Mouse (Mus musculus): ENCODE results near the gene Olfr1282.
"Not testable (repeated sequence)": the region's sequence is repeated elsewhere in the genome, so short reads cannot be mapped to it uniquely, and the experiment has no call there.

Olfr1282 gene

DNA sequence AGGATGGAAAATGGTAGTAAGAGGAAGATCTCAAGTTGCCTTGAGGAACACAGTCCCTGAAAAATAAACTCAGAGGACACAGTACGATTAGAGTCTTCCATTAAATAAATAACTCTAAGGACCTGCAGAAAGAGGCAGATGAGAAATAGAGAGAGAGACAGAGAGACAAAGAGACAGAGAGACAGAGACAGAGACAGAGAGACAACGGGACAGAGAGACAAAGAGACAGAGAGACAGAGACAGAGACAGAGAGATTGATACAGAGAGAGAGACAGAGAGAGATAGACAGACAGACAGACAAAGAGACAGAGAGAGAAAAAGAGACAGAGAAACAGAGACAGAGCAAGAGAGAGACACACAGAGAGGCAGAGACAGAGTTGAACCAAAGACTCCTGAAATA, at the start of gene Olfr1282:
Gene Olfr1282 (minus strand): TSS at position 101 of the 400 bp plus-strand sequence.
- DNase-seq (ENCODE audit: low spot score in 2 of 2) = no peak

DNA sequence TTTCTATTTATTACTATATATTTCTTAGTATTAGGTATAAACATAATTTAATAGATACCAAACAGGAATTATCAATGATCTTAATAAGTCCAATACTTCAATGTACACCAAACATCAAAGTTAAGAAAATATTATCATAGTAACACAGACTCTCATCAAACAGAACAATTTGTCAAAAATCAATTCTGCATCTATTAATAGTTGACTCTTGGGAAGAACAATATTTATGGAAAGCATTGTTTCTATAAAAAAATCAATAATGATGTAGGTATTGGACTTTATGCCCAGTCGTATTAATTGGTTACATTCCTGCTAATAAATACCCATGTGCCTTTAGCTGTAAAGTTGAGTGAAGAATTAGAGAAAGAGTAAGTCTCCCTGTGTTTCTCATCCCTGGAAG, 39.3 kb upstream of the Olfr1282 start, which contains the start of gene Olfr1284:
Gene Olfr1284 (plus strand): TSS at position 301 of the 400 bp plus-strand sequence.
- no peak for DNase-seq (ENCODE audit: low spot score in 2 of 2)

DNA sequence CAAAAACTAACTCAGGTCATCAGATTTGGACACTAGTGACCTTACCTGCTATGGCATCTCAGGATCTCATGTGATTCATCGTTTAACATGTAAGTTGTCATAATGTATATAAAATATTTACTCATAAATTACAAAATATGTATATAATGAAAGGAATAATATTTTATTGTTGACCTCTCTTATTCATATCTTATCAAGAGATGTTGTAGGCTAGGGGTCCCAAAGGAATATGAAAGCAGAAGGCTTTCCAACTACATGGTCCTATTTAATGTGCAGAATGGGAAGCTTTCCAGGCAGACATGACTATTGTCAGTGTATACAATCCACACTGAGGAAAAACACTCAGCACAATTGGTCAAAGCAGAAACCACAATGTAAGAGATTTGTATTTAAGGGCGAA, 30.6 kb upstream of the Olfr1282 start, which contains the start of gene Olfr1283:
Gene Olfr1283 (plus strand): TSS at position 301 of the 400 bp plus-strand sequence.
- no peak for DNase-seq (ENCODE audit: low spot score in 2 of 2)

DNA sequence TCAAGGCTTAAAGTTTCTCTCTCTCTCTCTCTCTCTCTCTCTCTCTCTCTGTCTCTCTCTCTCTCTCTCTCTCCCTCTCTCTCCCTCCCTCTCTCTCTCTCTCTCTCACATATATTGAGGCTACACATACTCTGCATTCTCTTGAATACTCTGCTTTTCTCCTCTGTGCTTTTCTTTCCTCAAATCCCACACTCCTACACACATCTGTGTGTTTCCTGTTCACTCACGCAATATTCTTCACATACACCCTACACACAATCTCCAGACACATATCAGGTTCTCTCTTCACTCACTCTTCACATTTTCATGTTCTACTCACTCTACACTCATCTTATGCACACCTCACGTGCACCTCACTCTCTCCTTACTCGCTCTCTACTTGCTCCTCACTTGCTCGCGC, 2.2 kb downstream of the Olfr1282 start:
- not testable (repeated sequence) for DNase-seq (ENCODE audit: low spot score in 2 of 2)

DNA sequence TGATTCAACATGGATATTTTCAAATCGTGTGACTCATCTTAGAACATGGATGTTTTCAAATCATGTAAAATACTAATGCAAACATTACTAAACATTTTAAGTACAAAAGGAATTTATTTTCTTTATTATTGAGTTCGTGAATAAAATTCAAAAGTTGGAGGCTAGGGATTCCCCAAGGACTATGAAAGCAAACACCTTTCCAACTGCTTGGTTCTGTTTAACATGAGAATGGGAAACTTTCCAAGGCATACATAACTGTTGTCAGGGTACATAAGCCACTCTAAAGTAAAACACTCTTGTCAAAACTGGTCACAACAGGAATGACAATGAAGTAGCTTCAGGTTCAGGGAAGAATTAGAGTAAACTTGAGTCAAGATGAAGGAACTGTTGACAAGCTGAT, 9.7 kb downstream of the Olfr1282 start, which contains the start of gene Olfr1281:
Gene Olfr1281 (plus strand): TSS at position 301 of the 400 bp plus-strand sequence.
- DNase-seq (ENCODE audit: low spot score in 2 of 2) = no peak

DNA sequence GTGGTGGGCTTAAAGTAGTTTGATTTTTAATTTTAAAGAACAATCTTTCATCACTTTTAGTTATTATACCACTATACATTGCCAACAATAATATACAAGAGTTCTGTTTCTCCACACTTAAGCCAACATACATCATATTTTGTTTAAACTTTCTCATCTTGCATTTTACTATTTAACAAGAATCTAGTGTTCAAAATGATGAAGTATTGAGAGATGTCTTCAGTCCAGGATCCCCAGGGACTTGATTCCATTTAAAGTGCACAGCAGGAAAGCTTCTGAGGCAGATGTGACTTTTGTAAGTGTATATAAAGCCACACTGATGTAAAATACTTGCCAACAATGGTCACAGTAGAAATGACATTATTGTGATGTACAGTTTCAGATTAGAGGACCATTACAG, 22.2 kb downstream of the Olfr1282 start, which contains the start of gene Olfr1280:
Gene Olfr1280 (plus strand): TSS at position 301 of the 400 bp plus-strand sequence.
- DNase-seq (ENCODE audit: low spot score in 2 of 2) = no peak

DNA sequence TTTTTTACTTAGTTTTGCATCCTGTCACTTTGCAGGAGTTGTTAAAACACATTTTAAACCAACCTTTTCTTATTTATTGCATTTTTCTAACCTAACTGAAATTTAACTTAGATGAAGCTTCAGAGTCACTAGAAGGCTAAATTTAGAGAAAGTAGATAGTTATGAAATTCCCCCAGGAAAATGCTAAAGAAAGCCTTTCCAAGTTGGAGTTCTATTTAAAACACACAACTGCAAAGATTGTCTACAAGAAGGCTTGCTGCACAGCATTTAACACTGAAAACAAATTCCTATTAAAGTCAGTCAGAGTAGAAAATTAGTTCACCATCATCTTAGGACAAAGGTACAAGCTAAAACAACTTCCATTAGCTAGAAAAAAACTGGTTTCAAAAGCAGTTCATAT, 35.5 kb downstream of the Olfr1282 start, which contains the start of gene Olfr1279:
Gene Olfr1279 (plus strand): TSS at position 262 of the 400 bp plus-strand sequence.
- DNase-seq (ENCODE audit: low spot score in 2 of 2) = no peak

DNA sequence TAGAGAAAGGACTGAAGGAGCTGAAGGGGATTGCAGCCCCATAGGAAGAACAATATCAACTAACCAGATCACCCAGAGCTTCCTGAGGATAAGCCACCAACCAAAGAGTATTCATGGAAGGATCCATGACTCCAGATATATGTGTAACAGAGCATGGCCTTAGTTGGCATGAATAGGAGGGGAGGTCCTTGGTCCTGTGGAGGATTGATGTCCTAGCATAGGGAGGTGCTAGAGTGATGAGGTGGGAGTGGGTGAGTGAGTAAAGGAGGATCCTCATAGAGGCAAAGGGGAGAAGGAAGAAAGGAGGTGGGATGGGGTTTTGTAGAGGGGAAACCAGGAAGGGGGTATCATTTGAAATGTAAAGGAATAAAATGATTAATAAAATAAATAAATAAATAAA, 37.3 kb downstream of the Olfr1282 start:
- no peak for DNase-seq (ENCODE audit: low spot score in 2 of 2)

DNA sequence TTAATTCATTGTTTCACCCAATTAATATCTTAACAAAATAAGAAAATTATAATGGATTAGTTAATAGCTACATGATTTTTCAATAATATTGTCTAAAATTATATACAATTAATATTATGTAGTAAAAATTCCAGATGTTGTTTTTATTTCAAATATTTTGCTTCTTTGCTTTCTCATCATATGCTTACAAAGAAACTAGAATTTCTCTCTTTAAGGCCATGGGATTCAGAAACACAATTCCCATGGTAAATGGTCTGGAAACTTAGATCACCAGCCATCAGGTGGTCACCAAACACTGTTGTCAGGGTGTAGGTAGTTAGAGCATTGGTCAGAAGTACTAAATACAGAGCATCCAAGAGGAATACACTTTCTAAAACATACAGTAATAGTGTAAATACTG, 46.0 kb downstream of the Olfr1282 start, which contains the start of gene Olfr1278:
Gene Olfr1278 (plus strand): TSS at position 301 of the 400 bp plus-strand sequence.
- no peak for DNase-seq (ENCODE audit: low spot score in 2 of 2)

All from right cerebral cortex, postnatal 36 days (tissue).